Mouse (Mus musculus) G1E (cell line): Measurements from ENCODE around the gene Hk2. TPM values are rescaled to one million over a fixed set of nuclear protein-coding genes. Genes with fewer than 3 reads are reported as not detected.

Experiments
- ATAC-seq: 2 replicates; pipeline ENCODE4 v1.8.0; 2016; ENCODE audit warnings: mild to moderate bottlenecking; ENCODE audit not compliant: insufficient number of reproducible peaks, poor library complexity, low FRiP score, severe bottlenecking; ENCODE audit errors: extremely low read depth
- DNase-seq: peaks from one replicate; pipeline ENCODE4 v3.0.0; 2012; ENCODE audit warnings: low spot score
- H3K27me3 ChIP-seq: 2 replicates; pipeline ENCODE4 v1.6.1; 2012; ENCODE audit warnings: mild to moderate bottlenecking, low read length, inconsistent platforms; ENCODE audit not compliant: insufficient read depth
- H3K36me3 ChIP-seq: replicated peaks from 2 replicates; pipeline ENCODE3; 2012; ENCODE audit warnings: mild to moderate bottlenecking, inconsistent platforms
- H3K4me1 ChIP-seq: 2 replicates; pipeline ENCODE4 v1.6.1; 2012; ENCODE audit warnings: low read depth, low read length, inconsistent platforms, mixed read lengths; ENCODE audit not compliant: insufficient read depth
- H3K4me3 ChIP-seq: 2 replicates; pipeline ENCODE4 v1.5.1; 2012; ENCODE audit warnings: low read depth, mild to moderate bottlenecking, inconsistent platforms, low read length, moderate library complexity, mixed read lengths
- H3K9me3 ChIP-seq: replicated peaks from 2 replicates; pipeline ENCODE4 v1.6.1; 2012; ENCODE audit warnings: inconsistent platforms
- CTCF ChIP-seq: IDR thresholded peaks from 2 replicates; pipeline ENCODE4 v1.5.1; 2012; ENCODE audit warnings: low read depth, low read length, inconsistent platforms, mixed read lengths
- GATA1 ChIP-seq: IDR thresholded peaks from 2 replicates; pipeline ENCODE4 v1.6.1; 2012; ENCODE audit warnings: borderline replicate concordance, low read length, inconsistent platforms, mixed read lengths
- GATA2 ChIP-seq: IDR thresholded peaks from 2 replicates; pipeline ENCODE4 v1.6.1; 2012; ENCODE audit warnings: low read depth, low read length, inconsistent platforms, borderline replicate concordance
- POLR2AphosphoS5 ChIP-seq: IDR thresholded peaks from 2 replicates; pipeline ENCODE4 v1.6.1; 2012; ENCODE audit warnings: low read depth, low read length, inconsistent platforms; ENCODE audit not compliant: insufficient replicate concordance
- TAL1 ChIP-seq: conservative IDR thresholded peaks from 2 replicates; pipeline ENCODE4 v1.6.1; 2012; ENCODE audit warnings: low read depth, low read length, inconsistent platforms, mixed read lengths
- polyA plus RNA-seq: library from polyadenylated mRNA; stranded (reverse); fragments of >175 nt; gene quantifications from 2 replicates; pipeline ENCODE4 v1.2.3, GENCODE M21; 2012
- total RNA-seq, 2 experiments: library from RNA; stranded (forward) in 1 of 2; stranded (reverse) in 1 of 2; fragments of 200-1000 nt in 1 of 2; fragments of >200 nt in 1 of 2; fragmentation: Nextera tagmentation in 1 of 2; gene quantifications; 2 replicates each; pipeline ENCODE4 v1.2.3; 2014 to 2017

Hk2 gene
- total and polyA plus RNA-seq, 3 experiments = 8.2 to 90.2 (median 52.4) TPM

- Histone ChIP-seq H3K27me3 (peaks cover 38% of the 10 kb centered on the region), H3K36me3 (no peaks in the 10 kb centered on the region), H3K4me1 (peaks cover 15% of the 10 kb centered on the region), H3K4me3 (no peak overlapping the region), H3K9me3 (no peaks in the 10 kb centered on the region)
- no peak for DNase-seq
- TF ChIP-seq POLR2AphosphoS5 = no peak
- no peak for TF ChIP-seq TAL1
- no peak for TF ChIP-seq GATA1
- no peak for TF ChIP-seq CTCF
- TF ChIP-seq GATA2 = no peak
- no peak for ATAC-seq
Observed at GRCm38 (mm10) chr6:82780802-82781393, 6.6 kb upstream of the Hk2 start.

GRCm38 (mm10) chr6:82780369-82780768 lies 6.1 kb upstream of the Hk2 start:
- DNase-seq = no peak
- ATAC-seq = no peak
- Histone ChIP-seq H3K9me3 (no peaks in the 10 kb centered on the region), H3K27me3 (peaks cover 36% of the 10 kb centered on the region), H3K36me3 (no peaks in the 10 kb centered on the region), H3K4me3 (no peak overlapping the region), H3K4me1 (peaks cover 20% of the 10 kb centered on the region)
- TF ChIP-seq GATA2 = no peak
- no peak for TF ChIP-seq GATA1
- TF ChIP-seq POLR2AphosphoS5 = no peak
- TF ChIP-seq TAL1 = no peak
- TF ChIP-seq CTCF = no peak

- DNase-seq = no peak
- Histone ChIP-seq H3K36me3 (peaks cover under 1% of the 10 kb centered on the region), H3K4me3 (no peak overlapping the region), H3K4me1 (peaks cover 38% of the 10 kb centered on the region), H3K27me3 (peaks cover 24% of the 10 kb centered on the region), H3K9me3 (no peaks in the 10 kb centered on the region)
- ATAC-seq = no peak
- no peak for TF ChIP-seq TAL1
- no peak for TF ChIP-seq GATA1
- no peak for TF ChIP-seq POLR2AphosphoS5
- TF ChIP-seq GATA2 = no peak
- TF ChIP-seq CTCF = no peak
Observed at GRCm38 (mm10) chr6:82777124-82777654, 2.9 kb upstream of the Hk2 start.

GRCm38 (mm10) chr6:82775386-82775785 lies 1.1 kb upstream of the Hk2 start:
- peaks cover 56% of the 10 kb centered on the region for H3K4me1 ChIP-seq
- no peak for TF ChIP-seq GATA1
- TF ChIP-seq CTCF = no peak
- TF ChIP-seq POLR2AphosphoS5 = no peak
- TF ChIP-seq TAL1 = no peak
- no peak for TF ChIP-seq GATA2
- ATAC-seq = no peak
- H3K9me3 ChIP-seq = no peaks in the 10 kb centered on the region
- peaks cover 13% of the 10 kb centered on the region for H3K27me3 ChIP-seq
- no peak for DNase-seq
- peaks cover 15% of the 10 kb centered on the region for H3K36me3 ChIP-seq
- H3K4me3 ChIP-seq = no peak overlapping the region

GRCm38 (mm10) chr6:82773261-82774131 lies 758 bp downstream of the Hk2 start:
- Histone ChIP-seq H3K27me3 (peaks cover 2% of the 10 kb centered on the region; the same call in 1 of the 2 replicates), H3K4me3 (peak overlapping the region; percentile 81), H3K4me1 (peaks cover 74% of the 10 kb centered on the region), H3K36me3 (peaks cover 32% of the 10 kb centered on the region), H3K9me3 (no peaks in the 10 kb centered on the region)
- DNase-seq = peak; percentile 76
- ATAC-seq = peak; percentile 30
- no peak for TF ChIP-seq GATA1
- no peak for TF ChIP-seq TAL1
- no peak for TF ChIP-seq CTCF
- no peak for TF ChIP-seq POLR2AphosphoS5
- TF ChIP-seq GATA2 = no peak
